Mouse (Mus musculus) right cerebral cortex, postnatal 25 days (tissue): ENCODE results near the gene Mob2.

Source experiments
- DNase-seq: peaks from one replicate; pipeline ENCODE4 v3.0.0; 2022

The Mob2 gene

DNA sequence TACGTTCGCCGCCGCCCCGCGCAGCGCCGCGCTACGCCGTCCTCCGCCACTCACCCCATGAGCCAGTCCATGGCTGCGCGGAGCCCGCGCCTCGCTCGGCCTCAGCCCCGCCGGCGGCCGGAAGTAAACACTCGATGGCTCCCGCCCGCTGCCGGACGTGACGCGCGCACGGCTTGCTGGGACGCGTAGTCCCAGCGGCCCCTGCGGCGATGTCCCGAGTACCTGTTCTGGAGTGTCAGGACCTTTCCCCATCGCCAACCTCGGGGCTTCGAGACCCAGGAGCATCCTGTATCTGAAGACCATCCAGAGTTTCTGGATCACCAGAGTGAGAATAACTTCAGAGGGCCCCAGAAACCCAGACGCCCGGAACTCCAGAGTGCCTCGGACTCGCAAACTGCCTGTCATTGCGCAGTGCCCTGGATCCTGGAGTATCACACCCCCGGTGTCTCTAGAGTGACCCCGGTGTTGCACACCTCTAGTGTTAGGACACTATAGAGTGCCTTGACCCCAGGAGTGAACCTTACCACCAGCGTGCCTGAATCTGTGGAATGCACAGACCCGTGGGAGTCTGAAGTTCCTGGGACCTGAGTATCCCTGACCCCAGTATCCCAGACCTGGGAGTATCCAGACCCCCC is at the start of gene Mob2:
Gene Mob2, minus strand, starts transcription at position 135 of the 635 bp plus-strand sequence.
- peak; percentile 92 for DNase-seq

DNA sequence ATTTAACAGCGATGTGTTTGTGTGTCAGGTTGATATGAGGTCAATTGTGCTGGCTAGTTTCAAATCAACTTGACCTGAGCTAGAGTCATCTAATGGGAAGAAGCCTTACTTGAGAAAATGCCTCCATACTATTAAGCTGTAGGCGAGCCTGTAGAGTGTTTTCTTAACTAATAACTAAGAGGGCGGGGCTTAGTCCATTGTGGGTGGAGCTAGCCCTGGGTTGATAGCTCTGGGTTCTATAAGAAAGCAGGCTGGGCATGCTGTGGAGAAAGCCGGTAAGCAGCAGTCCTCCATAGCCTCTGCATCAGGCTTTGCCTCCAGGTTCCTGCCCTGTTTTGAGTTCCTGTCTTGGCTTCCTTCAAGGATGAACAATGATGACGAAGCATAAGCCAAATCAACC is 43.9 kb upstream of the Mob2 start:
- DNase-seq, result no peak

DNA sequence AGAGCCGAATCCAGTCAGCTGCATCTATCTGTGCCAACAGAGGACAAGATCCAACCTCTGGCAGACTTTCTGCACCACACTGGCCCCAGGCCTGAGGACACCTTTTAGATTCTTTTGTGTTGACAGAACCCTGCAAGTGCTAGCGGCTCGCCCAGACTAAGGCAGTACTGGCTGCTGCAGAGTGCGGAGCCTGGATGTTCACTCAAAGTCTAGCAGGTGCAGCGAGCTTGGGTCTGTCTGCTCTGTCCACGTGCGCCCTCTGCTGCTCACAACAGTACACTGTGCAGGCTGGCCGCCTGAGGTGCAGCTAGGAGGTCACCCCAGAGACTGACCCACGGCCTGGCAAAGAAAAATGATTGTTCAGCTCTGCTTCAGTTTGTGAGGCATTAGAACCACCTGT is 36.9 kb upstream of the Mob2 start:
- peak; percentile 78 for DNase-seq

DNA sequence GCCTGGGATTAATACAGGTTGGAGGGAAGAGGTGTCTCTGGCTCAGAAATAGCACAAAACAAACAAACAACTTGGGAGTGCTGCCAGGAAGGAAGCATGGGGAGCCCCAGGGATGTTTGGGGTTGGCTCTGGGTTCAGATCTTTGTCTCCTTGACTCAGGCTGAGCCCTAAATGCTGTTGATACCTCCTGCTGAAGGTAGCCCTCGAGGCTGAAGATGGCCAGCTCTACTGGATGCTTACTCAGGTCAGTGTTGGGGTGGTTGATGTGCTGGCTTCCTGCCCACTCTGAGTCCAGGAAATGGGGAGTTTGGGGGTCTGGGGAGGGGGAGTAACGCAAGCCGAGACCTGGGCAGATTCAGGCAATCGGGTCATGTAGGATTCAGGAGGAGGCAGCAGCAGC is 35.8 kb upstream of the Mob2 start:
- no peak for DNase-seq

DNA sequence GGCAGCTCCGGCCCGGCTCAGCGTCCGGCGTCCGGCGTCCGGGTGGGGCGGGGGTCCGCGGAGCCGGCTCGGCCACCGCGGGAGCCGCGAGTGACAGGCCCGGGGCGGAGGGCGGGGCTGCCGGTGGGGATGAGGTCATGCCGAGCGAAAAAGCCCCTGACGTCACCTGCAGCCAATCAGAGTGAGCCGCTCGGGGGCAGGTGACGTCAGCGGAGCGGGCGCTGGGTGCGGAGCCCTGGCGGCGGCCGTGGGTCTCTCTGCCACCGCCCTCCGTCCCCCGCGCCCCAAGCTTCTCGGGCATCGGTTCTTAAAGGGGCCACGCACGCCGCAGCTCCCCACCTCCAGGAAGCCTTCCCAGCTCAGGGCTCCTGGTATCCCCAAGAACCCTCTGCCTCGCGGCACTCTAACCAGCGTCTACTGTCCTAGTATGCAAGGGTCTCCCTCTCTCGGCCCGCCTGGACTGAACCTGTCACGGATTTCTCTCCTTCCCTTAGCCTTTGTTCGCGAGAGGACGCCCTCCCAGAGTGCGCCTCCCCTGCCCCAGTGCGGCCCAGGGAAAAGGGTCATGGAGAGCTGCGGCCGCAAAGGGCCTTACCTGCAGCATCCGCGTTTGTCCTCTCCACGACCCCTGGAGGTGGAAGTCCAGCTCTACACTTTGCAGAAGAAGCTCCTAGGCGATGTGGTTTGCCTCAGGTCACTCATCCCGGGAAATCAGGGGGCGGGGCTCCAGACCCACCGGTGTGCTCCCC is 34.5 kb upstream of the Mob2 start, which contains the start of gene Dusp8:
Gene Dusp8, minus strand, starts transcription at position 661 of the 749 bp plus-strand sequence.
- DNase-seq, result peak; percentile 97

DNA sequence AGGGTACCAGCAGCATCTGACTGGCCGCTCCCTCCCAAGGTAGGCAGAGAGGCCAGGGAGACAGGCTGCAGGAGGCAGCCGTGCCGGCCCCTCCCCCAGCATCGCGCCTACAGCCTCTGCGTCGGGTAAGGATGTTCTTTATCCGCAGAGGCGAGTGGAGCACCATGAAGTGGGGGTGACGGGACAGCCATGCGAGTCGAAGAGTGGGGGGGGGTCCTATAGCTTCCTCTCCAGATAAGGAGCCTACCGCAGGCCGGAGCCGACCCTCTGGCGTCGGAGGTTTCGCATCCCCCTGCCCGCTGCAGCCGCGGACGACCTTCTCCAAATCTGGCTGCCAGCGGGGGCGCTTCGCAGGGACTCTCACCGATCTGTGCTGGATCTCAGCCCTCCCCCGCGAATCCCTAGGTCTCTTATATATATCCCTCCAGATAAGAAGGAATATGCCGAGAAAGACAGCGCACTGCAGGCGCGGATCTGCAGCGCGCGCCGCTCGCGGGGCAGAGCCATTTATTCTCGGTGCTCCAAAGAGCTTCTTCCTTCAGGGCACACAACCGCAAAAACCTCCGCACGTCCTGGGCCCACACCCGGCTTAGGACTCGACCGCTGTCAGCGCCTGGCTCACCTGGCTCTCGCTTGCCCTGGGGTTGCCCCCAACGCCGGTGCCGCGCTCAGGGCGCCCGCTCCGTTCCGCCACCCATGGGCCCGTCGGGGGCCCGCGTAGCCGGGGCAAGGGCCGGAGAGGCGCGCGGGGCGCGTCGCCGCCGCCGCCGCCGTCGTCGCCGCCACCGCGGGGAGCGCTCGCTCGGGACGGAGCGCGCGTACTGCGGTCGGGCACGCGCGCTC is 33.7 kb upstream of the Mob2 start:
- peak; percentile 77 for DNase-seq

DNA sequence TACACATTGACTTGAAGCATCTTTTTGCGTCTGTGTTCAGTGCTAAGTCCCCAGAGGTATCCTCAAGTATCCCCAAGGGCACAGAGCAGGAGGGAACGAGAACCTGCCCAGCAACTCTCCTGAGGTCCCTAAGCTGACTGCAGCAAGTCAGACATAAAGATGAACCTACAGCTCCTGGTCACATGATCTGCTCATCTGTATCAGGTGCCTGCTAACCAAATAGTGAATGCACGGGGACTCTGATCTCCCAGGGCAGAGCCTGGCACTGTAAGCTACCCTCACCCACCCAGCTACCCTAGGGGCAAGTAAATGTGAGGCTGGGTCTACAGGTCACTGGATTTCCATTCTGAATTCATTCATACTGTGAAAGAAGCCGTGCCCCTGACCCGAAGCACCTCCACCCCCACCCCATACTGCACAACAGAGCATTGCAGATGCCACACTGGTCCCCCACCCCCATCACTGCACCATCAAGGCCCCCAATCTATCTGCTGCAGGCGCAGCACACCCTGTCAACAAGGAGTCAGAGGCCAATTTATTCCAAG is 32.9 kb upstream of the Mob2 start:
- DNase-seq, result no peak

DNA sequence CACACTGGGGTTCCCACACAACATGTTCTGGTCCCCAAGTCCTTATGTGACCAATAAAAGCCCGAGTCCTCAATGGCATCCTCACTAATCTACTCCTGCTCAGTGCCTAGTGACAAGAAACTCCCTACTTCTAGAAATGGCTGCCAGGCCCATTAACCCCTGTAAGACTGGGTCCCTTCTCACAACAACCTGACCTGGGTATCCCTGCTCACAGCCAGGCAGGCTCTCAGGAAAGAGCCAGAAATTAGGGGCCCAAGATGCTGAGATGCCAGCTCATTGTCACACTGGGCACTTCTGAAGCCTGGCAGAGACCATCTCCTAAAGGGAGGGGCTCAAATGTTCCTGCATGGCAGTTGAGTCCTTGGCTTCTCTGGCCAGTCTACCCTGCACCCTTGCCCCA is 32.1 kb upstream of the Mob2 start:
- no peak for DNase-seq

DNA sequence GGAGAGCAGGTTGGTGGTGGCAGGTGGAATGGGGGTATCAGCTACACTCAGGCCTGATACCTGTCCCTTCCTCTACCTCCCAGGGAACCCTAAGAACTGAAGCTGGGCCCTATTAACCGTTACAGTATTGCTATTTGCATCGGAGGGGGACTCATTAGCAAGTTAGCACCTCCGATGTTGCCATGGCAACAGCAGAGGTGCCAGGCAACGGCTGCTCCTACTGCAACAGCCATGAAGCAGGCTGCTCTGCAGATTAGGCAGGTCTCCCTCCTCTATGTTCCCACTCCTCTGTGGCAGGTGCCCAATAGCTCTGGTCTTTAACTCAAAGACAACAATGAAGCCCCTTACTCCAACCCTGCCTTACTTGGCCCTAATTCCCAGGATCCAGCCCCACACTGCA is 31.0 kb upstream of the Mob2 start:
- no peak for DNase-seq

DNA sequence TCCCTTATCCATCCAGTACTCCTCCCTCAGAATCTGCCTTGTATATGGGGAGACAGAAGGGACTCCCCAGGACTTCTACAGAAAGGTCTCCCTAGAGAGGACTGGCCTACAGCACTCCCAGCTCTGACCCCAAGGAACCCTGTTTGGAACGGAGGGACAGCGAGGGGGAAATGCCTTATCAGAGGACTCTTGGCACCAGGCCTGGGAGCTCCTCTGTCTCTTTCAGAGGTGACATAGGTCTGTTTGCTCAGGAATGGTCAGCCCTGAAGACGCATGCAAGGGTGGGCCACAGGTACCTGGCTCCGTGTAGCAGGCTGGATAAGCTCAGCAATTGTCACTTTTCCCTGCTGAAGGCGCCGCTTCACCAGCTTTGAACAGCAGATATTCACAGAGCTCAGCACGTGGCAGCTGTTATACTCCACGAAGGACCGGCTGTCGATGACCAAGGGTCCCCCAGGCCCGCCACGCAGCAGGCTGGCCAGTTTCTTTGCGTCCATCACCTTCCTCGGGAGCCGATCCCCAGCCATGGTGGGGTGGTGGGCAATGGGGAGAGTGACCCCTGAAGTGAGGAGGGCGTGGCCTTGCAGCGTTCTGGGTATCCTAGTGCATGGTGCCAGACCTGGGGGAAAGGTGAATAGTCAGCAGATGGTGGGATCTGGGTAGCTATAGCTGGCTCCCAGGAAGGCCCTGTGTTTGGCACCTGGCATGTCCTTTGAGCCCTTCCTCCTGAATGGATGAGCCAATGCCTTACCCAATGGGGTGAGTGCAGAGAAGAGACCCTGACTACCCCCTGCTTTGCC is 29.0 kb upstream of the Mob2 start:
- DNase-seq, result no peak

DNA sequence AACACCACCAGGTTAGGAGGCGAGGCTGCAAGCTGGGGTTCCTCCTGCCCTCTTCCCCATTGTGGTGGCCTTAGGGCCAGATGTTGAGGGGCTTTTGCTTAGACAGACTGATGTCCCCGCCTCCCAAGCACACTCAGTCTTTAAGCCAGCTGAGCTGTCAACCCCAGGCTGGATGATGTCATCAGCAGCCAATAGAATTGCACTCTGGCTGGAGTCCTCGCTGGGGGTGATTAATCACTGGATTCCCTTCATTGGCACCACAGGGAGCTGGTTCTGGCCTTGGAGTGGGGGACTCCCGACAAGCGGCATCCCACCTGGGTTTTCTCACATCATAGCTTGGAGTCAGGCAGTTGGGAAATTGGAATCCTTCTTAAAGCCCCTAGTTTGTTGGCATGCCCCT is 28.0 kb upstream of the Mob2 start:
- no peak for DNase-seq

DNA sequence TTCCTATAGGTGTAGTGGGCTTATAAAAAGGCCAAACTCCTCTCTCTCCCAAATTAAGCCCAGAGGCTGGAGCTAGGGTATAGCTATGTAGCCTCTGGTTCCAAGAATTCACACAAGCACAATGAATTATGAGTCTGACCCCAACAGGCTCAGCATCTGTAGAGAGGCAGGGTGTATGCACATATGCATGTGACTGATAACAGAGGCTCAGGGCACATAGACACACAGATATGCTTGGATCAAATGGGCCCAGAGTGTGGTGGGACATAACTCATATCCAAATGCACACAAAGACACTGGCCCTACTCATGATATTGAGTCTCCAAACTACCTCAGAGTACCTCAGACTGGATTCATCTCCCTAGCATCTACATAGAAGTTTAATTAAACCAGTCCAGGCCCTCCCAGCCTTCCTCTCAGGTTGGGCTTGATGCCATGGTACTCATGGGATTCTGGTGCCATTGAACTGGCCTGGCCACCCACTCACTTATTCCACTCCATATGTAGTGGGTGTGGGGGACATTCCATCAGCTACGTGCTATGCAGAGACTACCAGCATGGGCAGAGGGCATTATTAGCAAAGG is 26.3 kb upstream of the Mob2 start:
- no peak for DNase-seq

DNA sequence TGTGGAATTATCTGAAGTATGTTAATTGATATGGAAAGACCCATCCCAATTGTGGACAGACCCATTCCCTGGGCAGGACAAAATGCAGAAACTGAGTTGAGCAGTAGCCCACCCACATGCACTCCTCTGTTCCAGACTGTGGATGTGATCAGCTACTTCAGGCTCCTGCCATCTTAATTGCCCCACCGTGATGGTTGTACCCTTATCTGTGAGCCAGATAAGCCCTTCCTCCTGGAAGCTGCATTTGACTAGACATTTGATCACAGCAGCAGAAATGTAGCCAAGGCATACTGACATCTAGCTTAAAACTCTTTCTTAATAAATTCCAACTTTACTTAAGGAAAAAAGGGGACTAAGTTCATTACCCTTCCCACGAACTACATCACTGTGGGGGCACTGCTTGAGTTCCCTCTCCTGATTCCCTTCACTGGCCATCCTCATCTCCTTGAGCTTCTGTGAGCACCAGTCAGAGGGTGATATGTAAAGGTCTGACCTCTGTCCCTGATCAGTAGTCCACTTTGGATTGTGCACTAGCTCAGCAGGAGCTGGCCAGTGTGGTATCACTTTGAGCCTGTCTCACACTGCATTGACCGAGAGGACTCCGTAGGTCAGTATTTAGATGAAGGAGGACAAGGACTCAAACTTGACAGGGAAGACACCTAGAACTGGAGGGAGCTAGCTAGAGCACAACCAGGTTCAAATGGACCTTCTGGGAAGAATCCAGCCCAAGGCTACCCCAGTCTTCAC is 25.5 kb upstream of the Mob2 start:
- no peak for DNase-seq

DNA sequence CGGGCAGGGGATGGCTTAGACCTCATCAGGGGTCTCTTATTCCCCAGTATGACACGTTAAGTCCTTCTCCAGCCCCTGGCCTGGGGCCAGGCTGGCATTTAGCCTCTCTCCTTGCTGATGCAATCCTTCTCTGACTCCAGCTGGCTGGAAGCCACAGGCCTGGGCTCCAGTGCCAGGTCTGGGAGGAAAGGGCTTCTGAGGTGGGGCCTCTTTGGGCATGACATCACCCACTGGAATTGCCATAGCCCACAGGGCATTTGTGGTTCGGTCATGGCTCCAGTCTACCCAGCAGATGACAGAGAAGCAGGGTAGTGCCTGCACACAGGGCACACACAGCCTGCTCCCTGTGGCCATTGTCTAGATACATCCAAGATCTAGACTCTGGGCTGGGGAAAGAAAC is 24.0 kb upstream of the Mob2 start:
- DNase-seq, result no peak

DNA sequence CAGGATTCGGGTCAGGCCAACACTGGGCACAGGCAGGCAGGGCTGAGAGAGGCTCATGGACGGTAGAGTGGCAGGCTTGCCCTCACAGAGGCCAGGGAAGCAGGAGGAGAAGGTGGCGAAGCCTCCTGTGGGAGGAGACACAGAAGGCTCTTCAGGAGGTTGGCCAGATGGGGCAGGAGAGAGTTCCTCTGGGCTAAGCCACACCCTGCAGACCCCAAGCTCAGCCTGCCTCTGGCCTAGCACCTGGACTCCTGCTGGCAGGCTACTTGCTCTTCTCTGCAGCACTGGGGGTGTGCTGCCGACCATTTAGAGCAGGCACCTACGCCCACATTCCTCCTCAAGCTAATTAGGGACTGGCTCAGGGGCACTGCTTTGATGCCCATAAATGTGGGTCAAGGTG is 23.5 kb upstream of the Mob2 start:
- DNase-seq, result no peak

DNA sequence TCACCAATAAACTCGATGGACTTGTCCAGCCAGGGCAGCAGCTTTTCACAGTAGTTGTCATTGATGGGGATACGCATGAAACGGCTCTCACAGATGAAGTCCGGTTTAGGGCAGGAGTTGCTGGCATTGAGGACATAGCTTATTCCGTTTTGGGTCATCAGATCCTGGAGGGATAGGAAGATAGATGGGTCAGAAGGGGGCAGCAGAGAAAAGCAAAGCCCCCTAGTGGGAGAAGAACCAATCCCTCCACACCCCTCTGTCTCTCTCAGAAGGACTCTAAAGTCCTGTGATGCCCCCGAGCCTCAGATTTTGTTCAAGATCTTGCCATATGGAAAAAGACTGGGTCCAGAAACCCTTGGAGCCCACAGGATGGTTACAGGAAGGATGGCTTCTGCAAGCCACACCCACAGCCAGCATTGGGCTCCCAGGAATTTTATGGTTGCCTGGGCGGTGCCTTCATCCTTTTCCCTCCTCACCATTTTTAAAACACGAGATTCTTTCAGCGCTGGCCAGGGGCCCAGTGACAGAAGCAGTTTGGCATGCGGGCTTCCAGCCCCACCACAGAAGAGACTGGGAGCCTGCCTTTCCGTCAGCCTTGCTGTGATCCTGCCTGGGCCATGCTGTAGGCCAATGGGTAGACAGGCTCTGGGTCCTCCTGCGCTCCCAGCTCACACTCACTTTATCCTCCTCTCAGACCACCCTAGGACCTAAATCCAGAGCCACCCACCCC is 22.9 kb upstream of the Mob2 start:
- no peak for DNase-seq

DNA sequence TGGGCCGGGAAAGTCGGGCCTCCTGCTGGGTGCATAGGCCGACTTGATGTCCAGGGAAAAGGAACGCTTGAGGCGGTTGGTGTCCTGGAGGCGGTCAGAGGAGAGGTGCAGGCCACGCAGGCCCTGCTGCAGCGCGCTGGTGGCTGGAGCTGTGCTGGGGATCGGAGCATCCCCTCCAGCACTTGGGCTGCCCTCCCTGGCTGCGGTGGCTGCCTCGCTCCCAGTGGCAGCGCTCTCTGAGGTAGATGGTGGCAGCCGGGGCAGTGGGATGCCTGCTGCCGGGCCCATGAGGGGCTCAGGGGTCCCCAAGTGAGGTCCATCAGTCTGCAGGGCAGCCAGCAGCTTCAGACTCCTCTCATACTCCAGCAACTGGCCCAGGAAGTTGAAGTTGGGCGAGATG is 21.7 kb upstream of the Mob2 start:
- DNase-seq, result no peak

DNA sequence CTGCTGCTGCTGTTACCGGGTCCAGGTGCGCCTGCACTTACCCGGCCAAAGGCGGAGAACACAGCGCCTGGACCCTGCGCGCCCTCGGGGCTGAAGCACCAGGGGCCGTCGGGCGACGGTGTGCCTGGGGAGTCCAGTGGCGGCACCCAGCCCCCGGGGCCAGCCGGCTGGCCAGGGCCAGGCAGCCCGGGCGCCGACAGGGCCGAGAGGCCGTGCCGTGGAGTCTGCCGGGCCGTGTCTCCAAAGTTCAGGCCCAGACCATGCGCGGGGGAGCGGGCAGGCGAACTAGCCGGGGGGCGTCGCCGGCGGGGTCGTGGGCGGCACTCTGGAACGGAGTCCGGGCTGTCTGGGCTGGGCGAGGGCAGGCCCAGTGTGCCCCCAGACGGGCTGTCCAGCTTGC is 21.3 kb upstream of the Mob2 start:
- DNase-seq, result no peak

DNA sequence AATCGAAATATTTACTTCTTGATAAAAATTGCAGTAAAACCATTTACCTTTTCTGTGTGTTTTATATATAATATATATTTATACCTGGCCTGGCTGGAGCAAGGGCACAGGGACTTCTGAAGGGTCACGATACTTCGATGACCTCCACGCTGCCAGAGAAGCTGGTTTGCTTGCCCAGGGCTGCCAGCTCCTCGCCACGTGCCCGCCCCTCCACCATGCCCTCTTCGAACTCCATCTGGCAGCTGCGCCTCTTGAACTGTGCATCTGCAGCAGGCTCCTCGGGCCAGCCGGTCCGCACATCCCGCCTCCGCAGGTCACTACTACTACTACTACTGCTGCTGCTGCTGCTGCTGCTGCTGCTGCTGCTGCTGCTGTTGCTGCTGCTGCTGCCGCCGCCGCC is 20.9 kb upstream of the Mob2 start:
- no peak for DNase-seq

DNA sequence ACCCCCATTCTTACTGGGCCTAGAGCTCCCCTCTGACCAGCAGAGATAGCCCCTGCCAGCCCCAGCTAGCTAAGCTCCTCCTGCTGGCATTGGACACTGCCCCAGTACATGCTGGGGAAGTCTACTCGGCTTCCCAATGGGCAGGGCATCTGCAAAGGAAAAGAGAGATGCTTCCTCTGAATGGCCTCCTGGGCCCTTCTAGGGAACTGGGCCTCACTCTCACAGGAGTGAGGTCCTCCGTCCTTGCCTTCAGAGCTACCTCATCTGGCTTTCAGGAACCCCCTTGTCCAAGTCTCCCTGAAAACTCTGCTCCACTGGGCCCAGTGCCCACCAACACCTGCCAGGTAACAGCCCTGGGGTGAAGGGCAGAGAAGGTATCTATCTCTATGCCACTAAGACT is 20.0 kb upstream of the Mob2 start:
- no peak for DNase-seq

DNA sequence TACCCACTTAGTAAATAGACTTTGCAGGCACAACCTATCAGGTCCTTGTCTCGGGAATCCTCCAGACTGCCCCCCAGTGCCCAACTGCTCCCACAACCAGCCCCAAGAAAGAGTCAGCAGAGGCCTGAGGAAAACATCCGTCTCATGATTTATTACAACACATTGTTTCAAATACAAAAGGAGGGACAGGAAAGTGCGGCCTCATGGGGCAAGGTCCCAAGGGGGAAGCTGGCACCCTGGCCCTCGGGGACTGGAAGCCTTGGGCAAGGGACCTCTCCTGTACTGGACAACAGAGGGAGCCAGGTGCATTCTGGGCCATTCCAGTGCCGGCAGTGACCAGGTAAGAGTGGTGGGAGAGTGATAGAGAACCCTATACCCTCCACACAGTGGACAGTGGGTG is 18.5 kb upstream of the Mob2 start:
- no peak for DNase-seq
